Mouse (Mus musculus): ENCODE data around the gene Iqsec2.

Gene Iqsec2

DNA sequence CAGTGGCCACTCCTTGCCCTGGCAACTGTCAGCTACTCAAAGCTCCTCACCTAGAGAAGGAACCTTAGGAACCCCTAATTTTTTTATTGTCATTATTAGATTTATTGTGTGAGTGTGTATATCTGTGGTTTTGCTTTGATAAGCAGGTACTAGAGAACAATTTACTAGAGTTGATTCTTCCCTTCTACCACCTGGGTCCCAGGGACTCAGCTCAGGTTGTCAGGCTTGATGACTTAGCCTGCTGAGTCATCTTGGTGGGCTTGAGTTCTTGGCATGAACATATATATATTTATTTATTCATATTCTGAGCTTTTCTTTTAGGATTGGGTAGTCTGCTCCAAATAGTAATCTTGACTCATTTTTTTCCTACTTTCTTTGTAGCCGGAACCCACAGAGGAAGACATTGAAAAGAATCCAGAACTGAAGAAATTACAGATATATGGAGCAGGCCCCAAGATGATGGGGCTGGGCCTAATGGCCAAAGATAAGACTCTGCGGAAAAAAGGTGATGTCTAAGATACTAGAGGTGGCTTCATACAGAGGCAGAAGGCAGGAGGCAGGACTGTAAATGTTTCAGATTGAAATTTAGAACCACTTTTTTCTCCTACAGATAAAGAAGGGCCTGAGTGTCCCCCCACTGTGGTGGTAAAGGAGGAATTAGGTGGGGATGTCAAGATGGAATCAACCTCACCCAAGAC, 100.6 kb downstream of the Iqsec2 start:
- DNase-seq (ENCODE audit: low read depth, low spot score): no peak

DNA sequence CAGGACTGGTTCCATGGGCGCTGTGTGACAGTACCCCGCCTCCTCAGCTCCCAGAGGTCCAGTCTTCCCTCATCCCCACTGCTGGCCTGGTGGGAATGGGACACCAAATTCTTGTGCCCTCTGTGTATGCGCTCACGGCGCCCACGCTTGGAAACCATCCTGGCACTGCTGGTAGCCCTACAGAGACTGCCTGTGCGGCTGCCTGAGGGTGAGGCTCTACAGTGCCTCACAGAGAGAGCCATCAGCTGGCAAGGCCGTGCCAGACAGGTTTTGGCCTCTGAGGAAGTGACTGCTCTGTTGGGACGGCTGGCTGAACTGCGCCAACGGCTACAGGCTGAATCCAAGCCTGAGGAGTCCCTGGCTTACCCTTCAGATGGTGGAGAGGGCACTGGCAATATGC, 127.1 kb downstream of the Iqsec2 start:
- no peak for DNase-seq (ENCODE audit: low read depth, low spot score)

Measured in R1 (cell line).